Mouse (Mus musculus): ENCODE measurements at regions not wholly inside any gene's neighbourhood (a gene's known extent, or its start where the extent isn't known, plus 50 kb on each side); places are given as distances from the start of the nearest gene placed in this dataset.

DNA sequence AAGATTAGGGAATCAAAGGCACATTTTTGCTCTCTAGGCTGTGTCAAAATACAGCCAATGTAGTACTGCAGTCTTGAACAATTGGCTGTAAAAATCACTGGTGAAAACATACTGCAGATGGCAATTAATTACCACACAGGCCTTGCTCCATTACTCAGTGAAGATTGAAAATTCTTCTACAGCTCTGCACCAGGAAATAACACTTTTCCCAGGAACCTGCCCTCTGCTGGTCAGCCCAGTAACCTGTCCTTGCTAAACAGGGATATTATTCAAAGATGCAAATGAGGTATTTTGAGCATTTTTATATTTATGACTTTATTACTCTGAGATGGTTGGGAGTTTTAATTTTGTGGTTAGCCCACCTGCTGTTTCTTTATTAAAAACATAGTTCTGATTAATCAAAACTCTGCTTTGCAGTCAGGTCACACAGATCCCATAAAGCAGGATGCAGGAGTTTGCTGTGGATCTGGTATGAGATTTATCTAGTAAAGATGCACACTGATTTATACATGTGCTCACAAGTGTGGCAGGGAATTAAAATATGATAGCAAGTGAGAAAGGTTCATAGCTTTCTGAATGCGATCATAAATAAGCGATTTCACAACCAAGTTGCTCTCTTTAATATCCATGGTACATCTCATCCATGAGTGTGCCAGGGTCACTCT is 815.3 kb upstream of the Ghitm start:
- Histone ChIP-seq H3K9ac (replicated peaks) (no peak overlapping the region), H3K4me3 (no peak overlapping the region), H3K4me1 (no peaks in the 10 kb centered on the region), H3K36me3 (no peaks in the 10 kb centered on the region), H3K9me3 (no peaks in the 10 kb centered on the region), H3K27ac (replicated peaks) (no peak overlapping the region), H3K27me3 (no peaks in the 10 kb centered on the region), H3K4me2 (replicated peaks) (no peak overlapping the region)
- 0 out of 2 replicates have a peak, but pooled peaks have one; percentile 38 for ATAC-seq (ENCODE audit: low FRiP score, low read depth)
- WGBS = 95% methylated on average over 2 of the region's 2 CpGs

Data from midbrain, embryonic 12.5 days (tissue).